Mouse (Mus musculus): ENCODE data around the gene Gria2.

Gene Gria2

GRCm38 (mm10) chr3:80775971-80776370 lies 26.7 kb downstream of the Gria2 start:
- DNase-seq (ENCODE audit: low read depth, low spot score), result no peak

- DNase-seq (ENCODE audit: low read depth, low spot score), result no peak
Observed at GRCm38 (mm10) chr3:80774005-80774764, 28.4 kb downstream of the Gria2 start.

GRCm38 (mm10) chr3:80773232-80773631 lies 29.4 kb downstream of the Gria2 start:
- no peak for DNase-seq (ENCODE audit: low read depth, low spot score)

DNA sequence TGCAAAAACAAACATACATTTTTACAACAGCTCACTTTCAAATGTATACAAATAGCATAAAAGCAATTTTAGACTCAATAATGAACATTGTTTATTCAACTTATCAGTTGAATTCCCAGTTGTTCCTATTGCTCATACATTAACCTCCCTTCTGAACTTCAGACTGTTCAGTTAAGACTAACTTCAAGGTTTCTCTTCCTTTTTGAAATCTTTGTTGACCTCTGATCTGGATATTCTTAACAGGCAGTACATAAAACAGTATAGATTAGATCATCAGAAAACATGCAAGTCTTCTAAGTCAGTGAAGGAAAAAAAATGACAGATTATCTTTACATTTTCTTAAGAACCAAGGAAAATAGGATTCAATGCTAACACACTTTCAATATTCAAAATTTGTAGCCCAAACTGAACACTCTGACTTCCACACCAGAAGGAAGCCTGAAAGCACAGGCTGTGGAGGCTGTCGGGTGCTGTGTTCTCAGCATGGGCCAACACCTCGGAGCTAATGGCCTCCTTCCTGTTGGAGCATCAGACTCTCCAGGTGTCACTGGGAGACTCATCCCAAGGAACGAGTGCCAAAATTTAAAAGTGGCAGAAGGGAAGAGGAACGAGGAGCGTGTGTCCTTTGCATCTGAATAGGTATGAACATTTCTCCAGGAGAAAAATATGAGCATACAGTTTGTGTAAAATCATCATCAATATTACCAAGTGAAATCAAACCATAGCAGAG lies 33.0 kb downstream of the Gria2 start:
- no peak for DNase-seq (ENCODE audit: low read depth, low spot score)

GRCm38 (mm10) chr3:80758955-80759354 lies 43.7 kb downstream of the Gria2 start:
- DNase-seq (ENCODE audit: low read depth, low spot score), result no peak

- DNase-seq (ENCODE audit: low read depth, low spot score), result no peak
Observed at GRCm38 (mm10) chr3:80758363-80758762, 44.3 kb downstream of the Gria2 start.

- DNase-seq (ENCODE audit: low read depth, low spot score), result no peak
Observed at GRCm38 (mm10) chr3:80750786-80751185, 51.8 kb downstream of the Gria2 start.

DNA sequence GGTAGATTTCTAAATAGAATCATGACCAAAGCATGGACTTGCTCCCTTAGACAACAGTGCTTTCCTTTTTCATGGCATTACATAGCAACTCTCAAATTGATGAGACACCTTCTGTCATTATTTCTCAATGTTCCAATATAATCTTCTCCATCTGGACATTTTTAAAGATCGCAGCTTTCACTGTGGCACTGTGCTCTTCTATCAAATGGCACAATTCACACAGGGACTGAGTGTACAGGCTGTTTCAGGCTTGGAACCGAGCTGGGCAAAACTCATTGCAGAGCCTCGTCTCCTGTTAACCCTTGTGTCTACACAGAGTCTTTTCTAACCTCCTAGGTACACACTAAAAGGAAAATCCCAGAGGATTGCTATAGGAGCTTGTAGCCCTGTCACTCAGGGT lies 77.4 kb downstream of the Gria2 start:
- DNase-seq (ENCODE audit: low read depth, low spot score), result no peak

- DNase-seq (ENCODE audit: low read depth, low spot score), result no peak
Observed at GRCm38 (mm10) chr3:80713123-80713522, 89.5 kb downstream of the Gria2 start.

DNA sequence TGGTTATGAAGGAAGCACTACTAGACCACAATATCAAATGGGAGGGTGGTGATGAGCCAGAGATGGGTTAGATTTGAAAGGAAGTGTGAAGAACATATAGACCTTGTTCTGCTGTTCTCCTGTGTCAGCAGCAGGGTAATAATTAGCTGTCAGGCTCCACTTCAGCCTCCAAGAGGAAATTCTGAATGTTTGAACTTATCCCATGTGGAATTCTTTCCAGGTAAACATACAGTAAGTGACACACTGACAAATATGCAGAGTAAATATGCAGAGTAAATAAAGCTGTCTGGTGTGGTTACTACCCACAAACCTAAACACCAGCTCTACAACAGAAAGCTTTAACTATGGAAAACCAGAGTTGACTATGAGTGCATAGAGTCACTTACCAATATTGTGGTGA lies 93.6 kb downstream of the Gria2 start:
- no peak for DNase-seq (ENCODE audit: low read depth, low spot score)

DNA sequence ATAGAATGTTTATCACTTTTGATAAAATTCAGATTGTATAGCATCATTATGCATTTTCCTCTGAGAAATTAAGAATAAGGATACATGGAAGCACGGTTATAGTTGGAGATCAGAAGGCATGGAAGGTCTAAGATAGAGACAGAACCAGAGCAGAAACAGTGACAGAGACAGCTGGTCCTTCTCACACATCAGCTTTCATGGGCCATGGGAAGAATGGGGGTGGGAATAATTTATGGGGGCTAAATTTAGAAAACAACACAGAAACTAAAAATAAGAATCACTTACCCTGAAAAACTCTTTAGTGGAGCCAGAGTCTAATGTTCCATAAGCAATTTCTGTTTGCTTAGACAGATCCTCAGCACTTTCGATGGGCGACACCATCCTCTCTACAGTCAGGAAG lies 100.5 kb downstream of the Gria2 start:
- no peak for DNase-seq (ENCODE audit: low read depth, low spot score)

DNA sequence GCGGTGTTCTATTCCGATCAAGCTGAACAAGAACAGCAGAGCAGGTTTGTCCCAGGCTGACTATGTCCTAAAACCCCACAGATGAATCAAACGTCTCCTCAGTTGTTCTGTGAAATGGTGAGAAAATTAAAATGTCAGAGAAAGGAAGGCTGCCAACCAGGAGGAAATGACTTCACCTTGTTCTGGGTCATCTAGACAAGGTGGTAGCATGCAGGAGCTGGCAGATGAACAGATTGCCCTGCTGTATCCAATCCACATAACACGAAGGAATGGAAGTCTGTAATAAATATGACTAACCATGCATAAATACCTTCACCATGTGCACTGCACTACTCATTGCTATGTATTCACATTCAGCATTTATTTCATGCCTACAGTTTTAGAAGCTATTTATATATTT lies 105.1 kb downstream of the Gria2 start:
- DNase-seq (ENCODE audit: low read depth, low spot score), result no peak

GRCm38 (mm10) chr3:80694965-80695364 lies 107.7 kb downstream of the Gria2 start:
- DNase-seq (ENCODE audit: low read depth, low spot score), result no peak

GRCm38 (mm10) chr3:80665105-80665504 lies 137.5 kb downstream of the Gria2 start:
- DNase-seq (ENCODE audit: low read depth, low spot score), result no peak

DNA sequence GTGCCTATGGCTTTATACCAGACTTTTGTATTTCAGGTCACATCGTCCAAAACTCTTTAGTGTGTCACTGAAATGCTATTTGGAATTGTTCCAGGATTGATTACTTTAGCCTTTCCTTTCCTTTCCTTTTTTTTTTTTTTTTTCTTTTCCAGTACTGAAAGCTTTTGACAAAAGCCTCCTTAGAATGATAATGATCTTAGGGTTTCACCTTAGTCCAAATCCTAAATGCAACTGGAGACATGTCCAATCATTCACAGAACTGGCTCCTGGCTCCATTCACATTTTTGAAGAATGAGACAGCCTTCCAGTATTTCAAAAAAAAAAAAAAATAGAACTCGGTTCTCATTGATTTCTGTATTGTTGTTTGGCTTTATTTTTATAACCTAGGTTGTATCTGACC lies 139.3 kb downstream of the Gria2 start:
- DNase-seq (ENCODE audit: low read depth, low spot score), result no peak

DNA sequence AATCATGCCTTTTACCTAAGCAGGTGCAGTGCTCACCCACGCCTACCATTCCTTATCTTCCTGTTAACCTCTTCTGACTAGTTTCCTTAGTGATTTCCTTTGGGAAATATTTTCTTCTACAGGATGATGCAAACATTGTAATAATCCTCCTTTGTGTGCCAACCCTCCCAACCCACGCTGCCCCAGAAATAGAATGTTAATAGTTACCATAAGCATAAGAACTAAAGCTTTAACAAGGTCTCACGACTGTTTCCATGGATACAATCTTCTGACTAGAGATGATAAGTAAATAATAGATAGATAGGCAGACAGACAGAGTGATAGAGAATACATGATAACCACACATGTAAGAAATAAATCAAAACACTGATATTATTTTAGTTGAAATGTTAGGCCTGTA lies 140.8 kb downstream of the Gria2 start:
- DNase-seq (ENCODE audit: low read depth, low spot score), result no peak

DNA sequence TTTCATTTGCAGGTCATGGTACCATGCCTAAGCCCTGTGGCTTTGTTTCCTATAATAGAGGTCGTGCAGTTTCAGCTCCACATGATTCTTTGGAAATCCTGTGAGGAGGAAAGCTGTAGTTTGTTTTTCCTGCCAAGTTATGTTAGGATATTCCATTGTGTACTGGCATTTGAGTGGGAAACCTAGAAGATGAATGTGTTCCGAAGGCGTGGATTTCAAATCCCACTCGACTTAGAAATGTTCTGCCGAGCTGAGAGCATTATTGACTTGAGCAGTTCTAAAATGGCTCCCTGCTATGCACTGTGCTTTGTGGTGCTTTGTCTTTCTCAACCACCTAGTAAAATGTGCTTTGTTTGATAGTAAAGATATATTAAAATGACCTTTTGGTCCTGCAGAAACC lies 150.4 kb downstream of the Gria2 start:
- no peak for DNase-seq (ENCODE audit: low read depth, low spot score)
